Mouse (Mus musculus) cerebellum, adult 11 months (tissue): ENCODE measurements around the gene Ccser1.

Source experiments
- DNase-seq: peaks from one replicate; pipeline ENCODE4 v3.0.0; 2022

Ccser1 gene

GRCm38 (mm10) chr6:61301631-61302030 lies 121.5 kb downstream of the Ccser1 start:
- no peak for DNase-seq

GRCm38 (mm10) chr6:61311324-61312091 lies 131.4 kb downstream of the Ccser1 start:
- no peak for DNase-seq

DNA sequence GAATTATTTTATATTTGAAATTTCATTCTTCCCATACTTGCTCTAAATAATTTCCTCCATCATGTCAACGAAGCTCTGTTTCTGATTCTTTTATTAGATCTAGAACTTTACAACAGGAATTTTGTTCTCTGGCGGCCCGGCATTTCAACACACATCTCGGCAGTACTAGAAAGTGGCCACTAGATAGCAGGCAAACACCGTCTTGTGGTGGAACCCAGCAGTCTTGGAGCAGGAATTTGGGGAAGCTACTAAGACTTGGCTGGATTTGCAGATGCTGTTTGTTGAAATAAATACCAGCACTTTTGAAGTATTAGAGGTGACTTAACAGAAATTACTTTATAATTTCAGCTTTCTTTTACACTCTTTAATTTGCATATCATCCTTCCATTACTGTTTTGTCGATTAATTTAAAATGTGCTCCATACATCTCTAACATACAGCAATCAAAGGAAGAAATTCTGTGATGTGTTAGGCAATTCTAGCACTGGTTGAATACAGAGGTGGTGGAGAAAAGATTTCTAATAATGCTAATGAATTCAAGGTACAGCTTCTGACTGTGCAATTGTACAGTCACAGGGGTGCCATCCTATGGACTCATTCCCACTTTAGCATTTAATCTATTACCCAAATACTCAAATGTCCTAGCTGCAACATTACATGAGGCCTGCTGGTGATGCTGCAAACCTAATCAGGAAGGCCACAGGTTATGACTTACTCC lies 135.9 kb downstream of the Ccser1 start:
- DNase-seq, result peak; percentile 26

GRCm38 (mm10) chr6:61320842-61321241 lies 140.7 kb downstream of the Ccser1 start:
- DNase-seq, result no peak

DNA sequence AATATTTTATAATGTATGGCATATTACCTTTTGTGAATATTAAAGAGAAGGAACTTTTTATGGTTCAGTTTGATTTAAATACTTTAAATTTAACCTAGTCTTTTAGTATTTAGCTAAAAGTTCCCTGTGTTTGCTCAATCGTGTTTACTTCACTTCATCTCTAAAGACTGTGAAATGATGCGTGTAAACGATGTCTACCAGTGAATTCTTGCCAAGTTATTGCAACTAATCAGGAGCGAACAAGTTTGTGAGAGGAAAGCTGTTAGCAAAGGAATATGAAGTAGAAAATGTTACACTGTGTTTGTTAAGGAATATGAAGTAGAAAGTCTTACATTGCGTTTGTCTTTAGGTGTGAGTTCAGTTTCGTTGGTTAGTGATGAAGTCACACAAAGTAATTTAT lies 142.2 kb downstream of the Ccser1 start:
- DNase-seq, result no peak

- DNase-seq, result no peak
Measured at GRCm38 (mm10) chr6:61326131-61326530, 146.0 kb downstream of the Ccser1 start.

- DNase-seq, result no peak
Measured at GRCm38 (mm10) chr6:61328981-61329380, 148.9 kb downstream of the Ccser1 start.

DNA sequence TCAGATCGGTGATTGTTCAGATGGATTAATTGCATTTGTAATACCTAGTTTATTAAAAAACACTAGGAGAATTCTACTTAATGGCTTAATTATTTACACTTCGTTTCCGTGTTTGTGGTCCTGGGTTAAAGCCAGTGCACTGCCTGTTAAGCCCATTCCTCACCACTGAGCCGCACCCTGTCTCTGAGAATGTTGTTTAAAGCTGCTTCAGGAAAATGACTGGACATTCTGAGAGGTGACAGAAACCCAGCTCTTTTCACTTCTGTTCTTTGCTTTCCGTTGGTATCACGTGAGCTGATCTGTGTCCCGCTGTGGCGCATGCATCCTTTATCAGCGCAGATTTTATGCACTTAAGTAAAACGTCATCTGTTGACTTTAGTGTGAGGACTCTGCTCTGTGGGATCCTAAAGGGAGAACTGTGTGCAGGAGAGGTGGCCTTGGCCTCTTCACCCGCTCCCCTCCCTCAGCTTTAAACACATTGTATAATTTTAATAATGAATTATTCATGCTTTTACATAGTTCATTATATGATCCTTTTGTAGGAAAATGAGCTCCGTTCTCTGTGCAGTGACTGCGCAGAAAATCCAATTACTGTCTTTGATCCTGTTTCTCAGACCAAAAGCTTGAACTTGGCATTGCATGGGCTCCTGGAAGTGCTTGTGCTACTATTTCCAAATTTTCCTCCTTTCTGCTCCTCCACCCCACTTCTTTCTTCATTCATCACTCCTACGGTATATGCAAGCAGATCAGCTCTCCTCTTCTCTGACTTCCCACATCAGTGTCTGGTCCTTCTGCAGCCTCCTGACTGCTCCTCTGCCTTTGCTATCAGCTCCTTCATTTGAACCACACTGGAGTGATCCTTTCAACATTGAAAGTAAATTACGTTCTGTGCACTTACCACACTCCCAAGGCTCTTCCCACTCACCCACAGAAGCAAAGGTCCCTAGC lies 149.7 kb downstream of the Ccser1 start:
- DNase-seq, result no peak

- no peak for DNase-seq
Measured at GRCm38 (mm10) chr6:61334466-61334865, 154.3 kb downstream of the Ccser1 start.

GRCm38 (mm10) chr6:61347045-61347838 lies 167.1 kb downstream of the Ccser1 start:
- DNase-seq, result peak; percentile 11

DNA sequence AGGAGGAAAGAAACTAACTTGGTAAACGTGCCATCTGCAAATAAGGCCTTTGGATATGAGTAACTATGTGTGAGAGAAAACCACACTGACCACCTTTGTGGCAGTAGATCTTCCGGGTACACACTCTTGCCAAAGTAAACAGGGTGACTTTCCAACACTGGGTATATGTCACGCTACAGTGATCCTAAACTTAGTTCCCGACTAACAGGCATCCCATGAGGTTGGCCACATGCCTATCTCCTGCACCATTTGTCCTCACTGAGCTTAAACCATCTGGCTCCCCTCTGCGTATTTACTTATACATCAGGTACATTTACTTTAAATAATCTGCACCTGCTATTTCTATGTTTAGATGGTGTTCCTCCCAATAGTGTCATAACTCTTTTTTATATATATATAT lies 183.6 kb downstream of the Ccser1 start:
- peak; percentile 17 for DNase-seq

DNA sequence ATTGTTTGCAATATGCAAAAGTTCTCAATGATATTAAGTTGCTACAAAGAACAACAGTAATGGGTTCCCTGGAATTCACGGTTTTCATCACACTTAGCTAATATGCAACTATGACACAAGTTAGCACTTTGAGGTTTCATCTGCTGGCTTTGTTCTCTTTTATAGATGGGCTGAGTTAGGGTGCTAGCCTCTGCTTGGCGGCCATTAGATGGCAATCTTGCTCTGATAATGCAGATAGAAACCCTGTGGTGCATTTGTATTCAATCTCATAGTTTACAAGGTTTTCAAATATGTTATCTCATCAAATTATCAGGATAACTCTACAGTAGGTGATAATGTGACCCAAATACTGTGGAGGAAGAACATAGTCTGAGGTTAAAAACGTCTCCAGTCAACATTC lies 202.4 kb downstream of the Ccser1 start:
- DNase-seq, result no peak

DNA sequence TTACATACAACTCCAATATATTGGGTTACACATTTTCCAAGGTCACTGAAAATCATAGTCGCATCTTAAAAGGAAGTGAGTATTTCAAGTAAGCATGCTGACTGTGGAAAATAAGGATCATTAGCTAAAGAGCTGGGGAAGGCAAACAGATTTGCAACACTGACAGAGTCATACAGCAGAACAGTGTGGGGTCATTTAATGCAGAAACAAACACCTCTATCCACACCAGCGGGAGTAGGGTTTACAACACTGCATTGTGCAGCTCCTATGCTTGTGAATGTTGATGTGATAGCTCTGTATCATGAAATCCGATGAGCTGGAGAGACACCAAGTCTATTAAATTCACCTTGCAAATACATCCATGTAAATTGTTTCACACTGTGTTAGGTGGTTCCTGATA lies 202.9 kb downstream of the Ccser1 start:
- DNase-seq, result no peak

DNA sequence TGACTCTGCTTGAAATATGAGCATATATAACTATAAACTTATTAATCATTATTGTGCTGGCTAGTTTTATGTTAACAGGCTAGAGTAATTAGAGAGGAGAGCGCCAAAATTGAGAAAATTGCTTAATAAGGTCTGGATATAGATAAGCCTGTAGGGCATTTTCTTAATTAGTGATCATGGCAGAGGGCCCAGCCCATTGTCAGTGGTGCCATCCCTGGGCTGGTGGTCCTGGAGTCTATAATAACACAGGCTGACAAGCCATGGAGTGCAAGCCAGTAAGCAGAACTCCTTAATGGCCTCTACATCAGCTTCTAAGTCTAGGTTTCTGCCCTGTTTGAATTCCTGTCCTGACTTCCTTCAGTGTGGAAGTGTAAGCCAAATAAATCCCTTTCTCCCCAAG lies 206.9 kb downstream of the Ccser1 start:
- DNase-seq, result no peak

DNA sequence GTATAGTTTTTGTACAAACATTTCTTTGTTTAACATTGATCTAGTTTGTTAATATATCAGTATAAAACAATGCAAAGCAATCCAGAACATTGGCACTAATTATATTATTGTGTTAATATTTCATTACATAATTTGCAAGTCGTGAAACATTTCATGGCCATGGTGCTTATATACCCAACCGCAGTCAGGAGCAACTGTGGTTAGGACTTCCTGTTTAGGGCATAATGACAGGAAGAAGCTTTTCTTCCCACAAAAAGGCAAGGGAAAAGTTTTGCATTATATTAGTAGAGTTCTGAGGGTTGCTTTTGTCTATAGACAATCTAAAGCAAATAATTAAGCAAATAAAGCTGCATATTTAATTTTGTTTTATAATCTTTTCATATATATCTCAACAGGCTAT lies 247.4 kb downstream of the Ccser1 start:
- no peak for DNase-seq

DNA sequence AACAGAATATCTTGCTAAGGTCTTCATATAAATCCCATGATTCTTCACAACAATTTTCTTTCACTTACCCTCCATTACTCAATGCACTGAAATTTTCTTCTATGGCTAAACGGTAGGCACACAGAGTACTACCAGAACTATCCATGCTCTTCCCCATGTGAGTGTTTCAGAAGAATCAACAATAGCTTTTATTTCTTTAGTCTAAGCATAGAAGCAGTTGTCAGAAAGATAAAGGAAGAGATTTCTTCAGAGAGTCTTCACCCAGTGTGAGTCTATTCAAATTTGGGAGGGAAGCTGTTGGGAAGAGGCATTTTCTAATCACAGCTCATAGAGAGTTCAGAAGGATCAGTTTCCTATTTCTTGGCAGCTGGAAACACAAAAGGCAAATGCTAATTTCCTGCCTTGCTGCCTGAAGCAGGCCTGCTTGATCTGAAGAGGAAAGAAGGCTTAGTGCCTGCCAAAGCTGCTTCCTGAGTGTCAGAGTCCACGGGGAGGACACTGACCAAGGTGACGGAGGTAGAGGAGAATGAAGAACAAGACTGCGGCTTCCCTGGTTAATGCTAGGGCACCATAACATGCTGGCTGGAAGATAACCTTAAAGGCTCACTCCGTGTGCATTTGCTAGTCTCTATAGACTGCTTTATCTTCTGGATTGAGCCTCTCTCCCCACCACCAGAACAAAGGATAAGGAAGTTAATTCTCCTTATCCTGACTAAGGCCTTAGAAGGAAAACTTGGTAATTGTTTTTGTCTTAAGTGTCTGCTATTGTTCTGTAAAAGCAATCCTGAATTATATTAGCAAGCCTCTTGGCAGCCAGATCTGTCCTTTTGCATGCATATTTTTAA lies 251.0 kb downstream of the Ccser1 start:
- DNase-seq, result no peak

- DNase-seq, result no peak
Measured at GRCm38 (mm10) chr6:61431726-61431984, 251.5 kb downstream of the Ccser1 start.

GRCm38 (mm10) chr6:61432167-61432566 lies 252.0 kb downstream of the Ccser1 start:
- DNase-seq, result no peak

- DNase-seq, result no peak
Measured at GRCm38 (mm10) chr6:61432703-61433102, 252.6 kb downstream of the Ccser1 start.

- no peak for DNase-seq
Measured at GRCm38 (mm10) chr6:61438165-61438564, 258.0 kb downstream of the Ccser1 start.

- no peak for DNase-seq
Measured at GRCm38 (mm10) chr6:61471371-61472152, 291.4 kb downstream of the Ccser1 start.
